ENCODE assay signal across 25 mouse cellular contexts in the genomic region with DNA sequence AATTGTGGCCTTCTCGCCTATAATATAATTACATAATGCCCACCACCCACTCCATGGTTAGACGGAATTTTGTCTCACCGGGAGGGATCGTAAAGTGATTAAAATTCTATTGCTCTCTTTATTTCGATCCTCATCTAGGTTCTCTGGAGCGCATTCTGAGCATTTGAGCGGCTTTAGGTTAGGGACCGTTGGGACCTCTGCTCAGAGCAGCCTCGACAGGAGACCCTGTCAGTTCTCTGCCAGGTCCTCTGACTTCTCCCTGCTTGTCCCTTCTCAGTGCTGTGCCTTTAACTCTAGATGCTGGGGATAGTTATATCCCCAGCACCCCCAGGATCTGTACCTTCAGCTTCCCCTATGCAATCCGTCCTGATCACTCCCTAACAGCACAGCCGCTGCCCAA. TPM values are rescaled to one million over a fixed set of nuclear protein-coding genes. Genes with fewer than 3 reads are reported as not detected.
A peak's percentile ranks its signal among the peaks of the same experiment; 100 is the strongest.
DNase-seq lines count a peak whose midpoint lies in the region; ATAC-seq and TF ChIP-seq lines count a peak whose summit lies in the region.
"Had no signal": no experiment of that assay in that cellular context is flagged by ENCODE, and none has a peak within 500 bp of the region (broad histone marks: within the 10 kb centered on the region; RNA-seq: fewer than 3 reads in every experiment).

No protein-coding gene starts in this region.

- no peaks in the 10 kb centered on the region for H3K36me3 ChIP-seq in heart, embryonic 10.5 days
- H3K36me3 ChIP-seq in heart, embryonic 12.5 days = no peaks in the 10 kb centered on the region
- peaks cover 16% of the 10 kb centered on the region for H3K36me3 ChIP-seq in macrophage (ENCODE audit: inconsistent target)
- H3K36me3 ChIP-seq: heart, embryonic 15.5 days had no signal

- H3K4me1 ChIP-seq in heart, embryonic 10.5 days = 0 out of 2 replicates have a peak, but pooled peaks cover 3% of the 10 kb centered on the region
- H3K4me1 ChIP-seq in heart, embryonic 12.5 days (replicated peaks) = no peaks in the 10 kb centered on the region
- H3K4me1 ChIP-seq in bone marrow macrophage, adult 2 months (ENCODE audit: control insufficient read depth, insufficient read depth, low read length) = peaks cover 58% of the 10 kb centered on the region
- H3K4me1 ChIP-seq: forebrain, embryonic 13.5 days; heart, embryonic 15.5 days had no signal

- no peak overlapping the region for H3K27ac ChIP-seq in heart, embryonic 10.5 days
- no peak overlapping the region for H3K27ac ChIP-seq in heart, embryonic 12.5 days (ENCODE audit: poor library complexity, severe bottlenecking)
- peak overlapping the region; percentile 63 for H3K27ac ChIP-seq in left cerebral cortex, adult 2 months
- H3K27ac ChIP-seq in bone marrow macrophage, adult 2 months (ENCODE audit: insufficient read depth, low read depth, low read length) = peak overlapping the region; percentile 99; the same call in 1 of the 2 replicates
- peak overlapping the region; percentile 100 for H3K27ac ChIP-seq in macrophage
- H3K27ac ChIP-seq: forebrain, embryonic 13.5 days; heart, embryonic 15.5 days; hindbrain, postnatal 0 days had no signal

- WGBS in heart, embryonic 10.5 days = 83% methylated on average over 11 of the region's 11 CpGs
- WGBS in heart, embryonic 12.5 days = 80% methylated on average over 11 of the region's 11 CpGs
- 90% methylated on average over 11 of the region's 11 CpGs for WGBS in macrophage (ENCODE audit: missing documents)

- no peak for ATAC-seq in heart, embryonic 12.5 days (ENCODE audit: insufficient number of reproducible peaks, low FRiP score)
- no peak for ATAC-seq in erythroid progenitor cell, adult 5-6 weeks (replicated peaks; ENCODE audit: low FRiP score, poor library complexity, severe bottlenecking)
- no peak for ATAC-seq in activated CD4-positive, CD25-positive, alpha-beta regulatory T cell, adult 4 months
- ATAC-seq: forebrain, embryonic 13.5 days; hindbrain, postnatal 0 days; midbrain, embryonic 16.5 days had no signal

- DNase-seq in heart, embryonic 10.5 days (ENCODE audit: low spot score) = peak; percentile 66
- no peak for DNase-seq in left cerebral cortex, adult 2 months (ENCODE audit: extremely low spot score in 1 of 2, low spot score in 2 of 2)
- no peak for DNase-seq in left cerebral cortex, postnatal 10 days (ENCODE audit: extremely low spot score in 1 of 2, low spot score in 2 of 2)
- DNase-seq: adrenal gland, postnatal 36 days; cerebellum, adult 8-10 months; heart, adult 18-20 months; kidney, postnatal 25 days; lung, adult 18-20 months; lung, postnatal 14 days; retina, postnatal 1 day; thymus, postnatal 4 days had no signal

- H3K9me3 ChIP-seq in heart, embryonic 10.5 days = no peaks in the 10 kb centered on the region
- no peaks in the 10 kb centered on the region for H3K9me3 ChIP-seq in heart, embryonic 12.5 days (replicated peaks)
- H3K9me3 ChIP-seq: forebrain, embryonic 13.5 days; heart, embryonic 15.5 days had no signal

- H3K79me2 ChIP-seq in macrophage (ENCODE audit: inconsistent target) = peaks cover 63% of the 10 kb centered on the region

- no peak overlapping the region for H3K4me3 ChIP-seq in heart, embryonic 10.5 days
- H3K4me3 ChIP-seq in heart, embryonic 12.5 days = no peak overlapping the region
- H3K4me3 ChIP-seq in left cerebral cortex, adult 2 months = peak overlapping the region; percentile 26; the same call in 1 of the 2 replicates
- peak overlapping the region; percentile 69 for H3K4me3 ChIP-seq in bone marrow macrophage, adult 2 months (ENCODE audit: insufficient read depth, low read length)
- H3K4me3 ChIP-seq in macrophage (ENCODE audit: inconsistent target) = peak overlapping the region; percentile 51
- H3K4me3 ChIP-seq: forebrain, embryonic 13.5 days; heart, embryonic 15.5 days had no signal

- TF ChIP-seq POLR2A in bone marrow macrophage, adult 2 months (IDR thresholded peaks at IDR 0.05; ENCODE audit: borderline replicate concordance, low read depth, low read length) = no peak

- H3K27me3 ChIP-seq in heart, embryonic 10.5 days (ENCODE audit: insufficient read depth, poor library complexity, severe bottlenecking) = no peaks in the 10 kb centered on the region
- no peaks in the 10 kb centered on the region for H3K27me3 ChIP-seq in heart, embryonic 12.5 days (replicated peaks)
- H3K27me3 ChIP-seq: forebrain, embryonic 13.5 days had no signal

- no peak overlapping the region for H3K4me2 ChIP-seq in heart, embryonic 12.5 days
- H3K4me2 ChIP-seq: forebrain, embryonic 13.5 days; heart, embryonic 15.5 days had no signal

- intact Hi-C loops in left cerebral cortex, adult 2 months (cut with DNase I) = no loop called here
- intact Hi-C loops in left cerebral cortex, postnatal 10 days (cut with DNase I) = no loop called here

- H3K9ac ChIP-seq in heart, embryonic 12.5 days = no peak overlapping the region
- H3K9ac ChIP-seq: forebrain, embryonic 13.5 days; heart, embryonic 15.5 days had no signal

- no peak for TF ChIP-seq CTCF in left cerebral cortex, adult 2 months (IDR thresholded peaks at IDR 0.05)
- no peak for TF ChIP-seq CTCF in bone marrow macrophage, adult 2 months (IDR thresholded peaks at IDR 0.05; ENCODE audit: low read depth, low read length)

RNA-seq across cellular contexts. Expression of a gene that starts 2.2 kb away (rescaled TPM):
- 0.09 and 0.38 TPM in 2 replicates for polyA plus RNA-seq in heart, embryonic 10.5 days (2016; fragmentation: Nextera tagmentation; extraction: Ambion mirVana)
- 0.14 and 0.19 TPM in 2 replicates for polyA plus RNA-seq in heart, embryonic 12.5 days (2016; fragmentation: Nextera tagmentation; extraction: Ambion mirVana)
- total RNA-seq in left cerebral cortex, adult 2 months (2021) = 10 to 100 TPM in 1 of 2 experiments, 1 to 10 TPM in 1; 8.4 to 10.4 TPM
- total RNA-seq in left cerebral cortex, postnatal 10 days (2021) = 1 to 10 TPM; 3.0 TPM
- 95.2 and 101 TPM in 2 replicates for polyA plus RNA-seq in bone marrow macrophage, adult 2 months (2012; ENCODE audit: insufficient read depth, insufficient read length, missing spikeins)
- total RNA-seq in macrophage (2018; cell fraction: chromatin; rRNA removed) = 100 to 1,000 TPM; 104 to 264 (median 194) TPM
- total RNA-seq in macrophage (2018; cell fraction: cytosol; rRNA removed) = 100 to 1,000 TPM; 161 to 197 (median 179) TPM
- total RNA-seq in macrophage (2018; cell fraction: nucleus; rRNA removed) = 100 to 1,000 TPM in 25 of 26 experiments, 10 to 100 TPM in 1; 97.5 to 181 (median 129) TPM
- 96.2 to 234 TPM (median 144 TPM) in 3 replicates for polyA plus RNA-seq in macrophage (2018)
- total RNA-seq in erythroid progenitor cell, adult 5-6 weeks (2015; ENCODE audit: low replicate concordance) = 18.9 and 22.3 TPM in 2 replicates
- total RNA-seq in erythroid progenitor cell, adult 5-6 weeks (2017; ENCODE audit: low replicate concordance) = 5.2 and 5.6 TPM in 2 replicates
- polyA plus RNA-seq in activated CD4-positive, CD25-positive, alpha-beta regulatory T cell, adult 4 months (2017; shearing (Covaris generic)) = 1 to 10 TPM in 1 of 2 experiments, not detected in 1; 3.8 TPM
- total RNA-seq: MEL had no signal

RNA-seq across cellular contexts. Expression of a gene that starts 37.0 kb away (rescaled TPM):
- polyA plus RNA-seq in heart, embryonic 10.5 days (2016; fragmentation: Nextera tagmentation; extraction: Ambion mirVana) = 0.06 TPM in 1 of 2 replicates, not detected in the other
- not detected in 2 replicates for polyA plus RNA-seq in heart, embryonic 12.5 days (2016; fragmentation: Nextera tagmentation; extraction: Ambion mirVana)
- total RNA-seq in left cerebral cortex, adult 2 months (2021) = not detected
- under 1 TPM in 1 of 2 experiments, not detected in 1; 0.18 TPM for total RNA-seq in left cerebral cortex, postnatal 10 days (2021)
- not detected in 2 replicates for polyA plus RNA-seq in bone marrow macrophage, adult 2 months (2012; ENCODE audit: insufficient read depth, insufficient read length, missing spikeins)
- total RNA-seq in macrophage (2018; cell fraction: chromatin; rRNA removed) = not detected
- under 1 TPM in 6 of 26 experiments, not detected in 20; 0.09 to 0.13 (median 0.10) TPM for total RNA-seq in macrophage (2018; cell fraction: cytosol; rRNA removed)
- not detected for total RNA-seq in macrophage (2018; cell fraction: nucleus; rRNA removed)
- polyA plus RNA-seq in macrophage (2018) = 0.23 TPM in 1 of 3 replicates, not detected in the others
- 7.6 and 17.2 TPM in 2 replicates for total RNA-seq in erythroid progenitor cell, adult 5-6 weeks (2015; ENCODE audit: low replicate concordance)
- 9.7 and 11.7 TPM in 2 replicates for total RNA-seq in erythroid progenitor cell, adult 5-6 weeks (2017; ENCODE audit: low replicate concordance)
- polyA plus RNA-seq in activated CD4-positive, CD25-positive, alpha-beta regulatory T cell, adult 4 months (2017; shearing (Covaris generic)) = under 1 TPM in 1 of 2 experiments, not detected in 1; 0.80 TPM
- total RNA-seq: adrenal gland, postnatal 36 days; heart, adult 18-20 months; hindbrain, postnatal 0 days; left cerebral cortex, postnatal 14 days; MEL had no signal
- polyA plus RNA-seq: embryonic facial prominence, embryonic 11.5 days; limb, embryonic 14.5 days; stomach, embryonic 14.5 days had no signal

Comparison
In these comparisons a context has a peak if more than half of its experiments do, and no peak if none do; other contexts are left out.
1. H3K27ac ChIP-seq: peak in left cerebral cortex, adult 2 months (single experiment), bone marrow macrophage, adult 2 months (single experiment) and macrophage (single experiment); none in heart, embryonic 10.5 days (single experiment) and heart, embryonic 12.5 days (single experiment).
2. H3K4me3 ChIP-seq: peak in left cerebral cortex, adult 2 months (single experiment), bone marrow macrophage, adult 2 months (single experiment) and macrophage (single experiment); none in heart, embryonic 10.5 days (single experiment) and heart, embryonic 12.5 days (single experiment).
3. RNA of a gene that starts 2.2 kb away (polyA plus RNA-seq): 96.2 to 234 TPM in macrophage and 95.2 to 101 TPM in bone marrow macrophage, adult 2 months; 3.8 TPM in activated CD4-positive, CD25-positive, alpha-beta regulatory T cell, adult 4 months, 0.09 to 0.38 TPM in heart, embryonic 10.5 days and 0.14 to 0.19 TPM in heart, embryonic 12.5 days; every median in the first group is over 10 times any median in the second.